Mouse (Mus musculus): ENCODE results near the gene Fam20a.

Gene Fam20a

DNA sequence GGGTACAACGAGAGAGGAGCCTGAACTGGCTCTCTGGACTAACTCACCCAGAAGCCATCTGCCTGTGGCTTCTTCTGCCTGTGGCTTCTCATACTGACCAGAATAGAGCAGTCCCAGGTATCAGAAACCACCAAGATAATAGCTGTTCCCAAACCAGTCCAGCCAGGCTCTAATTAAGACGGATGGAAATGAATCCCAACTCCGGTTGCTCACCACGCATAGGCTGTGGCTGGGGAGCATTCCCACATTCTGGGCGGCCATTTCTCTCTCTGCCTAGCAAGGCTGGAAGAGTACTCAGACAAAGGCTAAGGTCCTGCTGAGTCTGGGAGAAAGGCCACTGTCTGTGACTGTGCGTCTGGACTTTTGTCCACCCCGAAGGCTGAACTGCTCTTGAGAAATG lies 5.1 kb downstream of the Fam20a start:
- DNase-seq (ENCODE audit: low read depth, low spot score), result no peak

DNA sequence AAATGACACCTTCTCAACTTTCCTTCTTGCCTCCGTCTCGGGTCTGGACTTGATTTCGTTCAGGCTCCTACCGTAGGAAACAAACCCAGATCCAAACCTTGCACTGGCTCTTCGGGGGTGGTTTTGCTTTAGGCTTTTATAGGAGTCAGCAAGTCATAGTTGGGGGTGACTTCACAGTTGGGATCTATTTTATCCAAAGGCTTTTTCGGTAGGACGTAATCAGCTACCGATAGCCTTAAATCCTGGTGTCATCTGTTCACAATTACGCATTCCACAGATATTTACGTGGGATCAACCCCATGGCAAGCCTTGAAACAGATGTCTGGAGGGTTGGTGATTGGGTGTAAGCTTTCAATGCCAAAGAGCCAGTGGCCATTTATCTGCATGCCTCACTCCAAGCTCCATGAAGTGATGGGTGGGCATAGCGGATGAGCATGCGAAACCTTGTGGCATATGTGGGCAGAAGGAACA lies 6.7 kb downstream of the Fam20a start:
- no peak for DNase-seq (ENCODE audit: low read depth, low spot score)

DNA sequence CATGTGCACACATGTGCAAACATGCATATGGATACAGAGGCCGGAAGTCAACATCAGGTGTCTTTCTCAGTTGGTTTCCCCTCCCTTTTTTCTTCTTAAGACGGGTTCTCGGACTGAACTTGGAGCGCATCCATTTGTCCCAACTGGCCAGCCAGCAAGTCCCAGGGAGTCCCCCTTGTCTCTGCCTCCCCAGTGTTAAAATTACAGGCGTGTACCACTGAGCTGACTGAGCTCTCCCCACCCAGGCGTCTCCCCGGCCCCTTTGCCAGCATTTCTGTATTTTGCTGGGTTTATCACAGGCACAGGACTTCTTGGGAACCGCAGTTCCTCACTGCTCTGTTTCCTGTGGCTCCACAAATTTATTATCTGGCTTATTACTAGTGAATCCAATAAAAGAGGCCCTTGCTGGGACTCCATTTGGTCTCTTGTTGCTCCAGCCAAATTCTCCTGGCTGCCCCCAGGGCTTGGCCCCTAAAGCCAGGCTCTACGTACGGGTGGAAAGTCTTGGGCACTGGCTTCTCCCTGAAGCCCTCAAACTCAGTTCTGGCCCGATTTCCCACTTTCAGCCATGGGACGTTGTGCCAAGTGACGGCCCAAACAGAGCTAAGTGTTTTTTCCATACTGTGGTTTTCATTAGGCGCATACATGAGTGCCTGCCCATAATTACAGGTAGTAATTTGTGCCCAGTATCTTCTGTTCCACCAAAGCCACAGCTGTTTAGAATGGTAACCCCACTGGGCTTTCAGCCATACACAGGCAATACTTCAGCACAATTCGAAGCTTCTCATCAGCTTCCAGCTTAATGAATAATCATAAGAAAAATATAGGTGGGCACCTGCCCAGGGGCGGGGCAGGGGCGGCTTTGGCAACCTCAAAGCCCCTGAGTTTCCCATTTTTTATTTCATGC lies 7.5 kb downstream of the Fam20a start:
- no peak for DNase-seq (ENCODE audit: low read depth, low spot score)

DNA sequence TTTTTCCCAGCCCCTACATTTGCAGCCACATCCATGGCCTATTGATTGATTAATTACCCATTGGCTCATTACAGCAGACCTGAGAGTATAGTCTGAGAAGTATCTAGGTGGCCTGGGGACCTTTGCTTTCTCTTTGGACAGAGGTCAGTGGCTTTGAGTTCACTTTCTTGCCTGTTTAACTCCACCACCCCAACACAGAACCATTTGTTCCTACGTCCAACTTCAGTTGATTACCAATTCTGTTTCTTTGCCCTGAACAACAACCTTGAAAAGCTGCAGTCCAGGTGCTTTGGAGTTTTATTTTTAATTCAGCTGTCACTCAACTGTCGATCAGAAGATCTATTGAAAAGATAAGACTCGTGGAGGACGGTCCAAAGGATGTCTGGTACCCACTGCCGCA lies 12.6 kb downstream of the Fam20a start:
- DNase-seq (ENCODE audit: low read depth, low spot score), result no peak

DNA sequence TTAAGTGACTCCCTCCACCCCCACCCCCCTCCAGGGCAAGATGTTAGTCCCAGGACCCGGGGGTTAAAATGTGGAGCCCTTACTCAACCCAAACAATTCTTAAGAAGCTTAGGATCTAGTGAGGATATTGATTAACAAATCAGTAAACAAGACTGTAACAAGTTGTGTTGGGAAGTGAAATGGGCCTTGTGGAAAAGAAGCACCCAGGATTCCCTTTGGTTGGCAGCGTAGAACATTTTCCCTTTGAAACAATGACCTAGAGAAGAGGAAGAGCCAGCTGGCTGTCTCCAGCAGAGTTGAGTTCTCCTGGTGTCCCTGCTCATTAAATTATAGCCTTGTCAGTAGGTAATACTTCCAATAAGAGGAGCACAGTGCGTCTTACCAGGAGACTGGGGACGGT lies 13.3 kb downstream of the Fam20a start:
- DNase-seq (ENCODE audit: low read depth, low spot score), result no peak

DNA sequence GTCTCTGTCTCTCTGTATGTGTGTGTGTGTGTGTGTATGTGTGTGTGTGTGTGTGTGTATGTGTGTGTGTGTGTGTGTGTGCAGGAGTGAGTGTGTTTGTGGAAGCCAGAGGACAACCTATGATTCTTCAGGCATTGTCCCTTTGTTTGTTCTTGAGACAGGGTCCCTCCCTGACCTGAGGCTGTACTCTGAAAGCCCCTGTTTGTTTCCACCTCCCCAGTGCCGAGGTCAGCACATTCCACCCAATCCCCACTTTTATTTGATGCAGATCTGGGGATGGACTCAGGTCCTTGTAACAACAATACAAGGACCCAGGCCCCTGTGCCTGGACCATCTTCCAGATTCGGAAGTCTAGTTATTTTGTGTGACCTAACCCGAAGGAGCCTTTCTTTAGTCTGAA lies 14.6 kb downstream of the Fam20a start:
- no peak for DNase-seq (ENCODE audit: low read depth, low spot score)

DNA sequence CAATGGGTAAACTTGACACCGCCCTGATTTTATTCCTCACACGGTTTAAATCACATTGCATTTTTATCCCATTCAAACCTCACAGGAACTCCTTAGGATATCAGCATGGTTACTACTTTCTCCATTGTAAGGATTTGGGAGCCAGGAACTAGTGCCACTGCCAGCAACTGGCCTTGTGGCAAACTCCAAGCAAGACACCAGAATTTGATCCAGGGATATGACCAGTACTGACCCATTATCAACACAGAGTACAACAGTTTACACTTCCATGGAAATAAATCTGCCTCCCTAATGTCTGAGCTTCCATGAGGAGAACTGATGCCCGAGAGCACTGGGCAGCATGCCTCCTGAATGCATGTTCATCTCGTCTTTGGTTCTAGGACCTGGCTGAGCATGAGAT lies 15.5 kb downstream of the Fam20a start:
- DNase-seq (ENCODE audit: low read depth, low spot score), result no peak

DNA sequence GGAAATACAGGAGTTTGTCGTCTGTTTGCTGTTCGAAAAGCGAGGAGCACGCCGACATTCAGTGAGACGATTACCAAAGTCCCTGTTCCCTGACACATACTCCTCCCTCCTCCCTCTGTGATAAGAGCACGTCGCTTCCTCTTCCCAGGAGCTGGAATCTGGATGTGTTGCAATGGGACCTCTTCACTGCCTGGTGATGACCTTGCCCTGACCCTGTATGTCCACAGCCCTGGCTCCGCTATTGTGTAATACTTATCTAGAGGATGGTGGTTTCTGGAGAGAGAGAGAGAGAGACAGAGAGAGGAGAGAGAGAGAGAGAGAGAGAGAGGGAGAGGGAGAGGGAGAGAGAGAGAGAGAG lies 16.0 kb downstream of the Fam20a start:
- DNase-seq (ENCODE audit: low read depth, low spot score), result no peak

DNA sequence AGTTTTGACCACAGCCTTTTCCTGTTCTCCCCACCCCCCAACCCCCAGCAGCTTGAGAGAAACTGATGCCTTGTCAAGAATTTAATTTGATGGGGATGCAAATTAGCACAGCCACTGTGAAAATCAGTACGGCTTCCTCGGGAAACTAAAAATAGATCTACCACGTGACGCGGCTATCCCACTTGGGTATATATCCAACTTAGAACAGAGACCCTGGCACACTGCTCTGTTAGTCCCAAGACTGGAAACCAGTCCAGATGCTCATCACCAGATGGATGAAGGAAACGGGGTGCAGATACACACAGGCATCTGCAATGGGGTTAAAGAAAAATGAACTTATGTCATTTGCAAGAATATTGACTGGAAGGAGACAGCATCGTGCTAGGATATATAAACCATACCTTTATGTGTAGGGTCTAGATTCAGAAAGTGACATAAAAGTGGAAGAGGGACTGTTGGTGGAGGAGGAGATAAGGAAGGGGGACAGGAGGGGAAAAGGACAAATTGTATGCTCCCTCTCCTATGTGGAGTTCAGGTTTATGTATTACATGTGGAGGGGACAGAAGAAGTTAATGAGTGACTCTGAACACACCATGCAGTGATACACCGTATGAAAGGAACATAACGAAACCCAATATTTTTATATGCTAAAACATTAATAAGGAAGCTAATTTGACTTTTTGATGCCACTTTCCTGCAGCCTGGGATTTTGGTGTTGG lies 16.6 kb downstream of the Fam20a start:
- DNase-seq (ENCODE audit: low read depth, low spot score), result no peak

DNA sequence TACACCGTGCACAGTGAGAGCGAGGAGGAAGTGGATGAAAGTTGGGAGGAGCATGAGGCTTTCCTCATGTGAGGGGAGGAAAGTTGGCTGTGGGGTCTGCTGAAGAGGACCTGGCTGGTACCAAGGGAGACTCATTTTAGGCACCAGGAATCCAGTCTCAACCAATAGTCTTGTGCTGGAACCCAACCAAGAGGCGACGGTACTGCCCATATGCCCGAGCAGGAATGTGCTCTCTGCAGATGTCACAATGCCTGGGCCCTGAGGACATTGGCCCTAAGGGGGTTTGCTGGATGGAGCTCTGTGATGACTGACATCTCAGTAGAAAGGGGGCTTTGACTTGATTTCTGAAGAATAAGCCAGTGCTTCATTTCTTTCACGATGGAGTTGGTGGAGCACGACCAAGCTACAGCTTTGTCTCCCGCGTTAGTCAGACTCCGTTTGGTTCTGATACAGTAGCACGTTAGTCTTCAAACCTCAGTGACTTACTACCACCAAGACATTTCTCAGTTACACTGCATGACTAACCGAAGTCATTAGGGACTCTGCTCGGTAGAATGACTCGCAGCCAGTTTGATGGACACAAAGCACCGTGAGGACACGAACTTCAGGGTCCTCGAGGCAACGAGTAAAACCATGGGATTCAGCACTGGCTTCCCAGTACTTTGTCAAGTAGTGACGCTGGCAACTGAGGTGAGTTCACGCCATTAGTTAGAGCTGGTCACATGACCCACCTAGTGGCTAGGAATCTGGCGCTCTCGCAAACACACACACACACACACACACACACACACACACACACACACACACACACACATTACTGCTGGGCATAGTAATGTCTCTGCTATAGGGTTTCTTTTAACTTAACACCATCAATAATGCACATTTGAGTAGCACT lies 17.5 kb downstream of the Fam20a start:
- DNase-seq (ENCODE audit: low read depth, low spot score), result no peak

DNA sequence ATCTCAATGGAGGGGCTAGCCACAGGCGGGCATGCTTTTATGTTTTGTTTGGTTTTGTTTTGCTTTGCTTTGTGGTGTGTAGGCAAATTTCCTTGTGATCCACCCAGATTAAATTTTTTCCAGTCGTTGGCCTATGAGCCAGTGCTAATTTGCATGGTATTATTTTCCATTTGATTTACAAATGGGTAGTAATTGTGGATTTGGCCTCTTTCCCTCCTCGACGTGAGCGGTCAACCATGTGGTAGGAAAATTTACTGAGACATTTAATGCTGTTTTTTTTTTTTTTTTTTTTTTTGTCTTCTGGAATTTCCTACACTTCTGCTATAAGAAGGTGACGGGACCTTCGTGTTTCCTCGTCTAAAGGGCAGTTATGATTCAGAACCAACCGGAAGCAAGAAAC lies 18.2 kb downstream of the Fam20a start:
- DNase-seq (ENCODE audit: low read depth, low spot score), result no peak

DNA sequence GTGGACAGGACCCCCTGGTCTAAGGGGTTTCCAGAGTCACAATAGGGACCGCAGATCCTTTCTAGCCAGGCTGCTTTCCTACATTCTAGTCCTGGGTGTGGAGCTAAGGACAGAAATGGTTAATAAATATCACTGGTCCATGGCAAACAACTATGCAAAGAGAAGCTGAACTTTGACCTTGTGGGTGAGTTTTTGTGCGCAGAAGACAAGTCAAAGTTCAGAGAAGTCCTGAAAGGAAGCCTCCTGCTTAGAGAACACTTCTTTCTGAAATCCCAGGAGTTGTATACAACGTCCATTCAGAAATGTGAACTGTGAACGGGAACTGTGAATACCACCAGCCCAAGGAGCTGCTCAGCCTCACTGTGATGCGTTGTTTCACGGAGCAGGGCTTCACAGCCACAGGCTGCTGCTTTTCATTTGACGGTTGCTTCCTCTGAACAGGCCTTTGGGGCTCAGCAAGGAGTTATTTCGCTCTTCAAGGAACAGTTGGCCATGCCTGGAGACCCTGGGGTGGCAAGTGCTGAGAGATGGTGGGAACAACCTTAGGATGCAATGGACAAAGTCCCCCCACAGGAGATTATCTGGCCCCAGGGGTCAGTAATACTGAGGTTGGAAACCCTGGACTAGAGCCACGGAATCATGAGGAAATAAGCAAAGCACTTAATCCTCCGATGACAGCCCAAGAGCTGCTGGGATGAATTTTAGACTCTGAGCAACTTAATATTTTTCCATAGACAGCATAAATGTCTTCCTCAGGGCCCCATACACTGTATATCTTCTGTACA lies 19.9 kb downstream of the Fam20a start:
- DNase-seq (ENCODE audit: low read depth, low spot score), result no peak

DNA sequence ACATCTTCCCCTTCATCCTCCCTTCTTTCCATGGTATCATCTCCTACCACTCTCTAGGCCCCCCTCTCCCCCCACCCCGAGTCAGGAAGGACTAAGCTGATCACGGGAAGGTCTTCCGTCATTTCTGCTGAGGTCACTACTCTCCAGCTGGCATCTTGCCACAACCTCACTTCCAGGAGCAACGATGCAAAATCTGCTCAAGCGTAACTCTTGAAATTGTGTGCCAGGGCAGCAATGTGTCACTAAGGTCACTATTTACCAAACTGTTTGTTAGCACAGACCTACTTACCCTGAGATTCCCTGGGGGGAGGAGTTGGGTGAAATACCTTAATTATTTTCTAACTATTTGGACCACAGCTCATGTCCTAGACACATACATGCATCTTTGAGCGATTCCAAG lies 21.3 kb downstream of the Fam20a start:
- DNase-seq (ENCODE audit: low read depth, low spot score), result no peak

DNA sequence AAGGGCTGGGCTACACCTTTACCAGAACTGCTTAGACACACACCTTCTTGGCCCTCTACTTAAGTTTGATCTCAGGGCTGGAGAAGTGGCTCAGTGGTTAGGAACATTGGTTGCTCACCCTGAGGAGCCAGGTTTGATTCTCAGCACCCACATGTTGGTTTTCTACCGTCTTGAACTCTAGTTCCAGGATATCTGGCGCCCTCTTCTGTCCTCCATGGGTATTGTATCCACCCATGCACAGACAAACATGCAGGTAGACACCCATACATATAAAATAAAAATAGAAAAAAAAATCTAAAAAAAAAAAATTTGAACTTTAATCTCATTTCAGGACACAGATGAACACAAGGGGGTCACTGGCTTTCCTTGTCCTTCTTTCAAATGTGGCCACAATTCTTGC lies 22.3 kb downstream of the Fam20a start:
- DNase-seq (ENCODE audit: low read depth, low spot score), result peak; percentile 50

DNA sequence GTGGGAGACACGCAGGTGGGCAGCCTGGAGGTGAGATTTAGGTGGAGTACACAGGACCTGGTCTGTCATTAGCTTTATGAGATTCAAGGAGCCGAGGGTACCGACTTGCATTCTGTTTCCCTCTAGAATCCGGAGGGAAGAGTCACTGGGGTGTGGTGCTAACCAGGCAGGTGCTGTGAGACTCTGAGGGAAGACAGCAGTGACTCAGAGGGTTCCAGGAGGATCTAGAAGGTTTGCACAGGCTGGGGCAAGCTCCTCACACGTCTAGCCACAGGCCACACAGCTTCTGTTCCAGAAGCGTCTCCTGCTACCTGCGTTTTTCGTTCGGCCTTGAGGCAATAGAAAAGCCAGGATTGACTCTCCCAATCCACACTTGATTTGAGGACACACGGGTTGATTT lies 23.3 kb downstream of the Fam20a start:
- no peak for DNase-seq (ENCODE audit: low read depth, low spot score)

DNA sequence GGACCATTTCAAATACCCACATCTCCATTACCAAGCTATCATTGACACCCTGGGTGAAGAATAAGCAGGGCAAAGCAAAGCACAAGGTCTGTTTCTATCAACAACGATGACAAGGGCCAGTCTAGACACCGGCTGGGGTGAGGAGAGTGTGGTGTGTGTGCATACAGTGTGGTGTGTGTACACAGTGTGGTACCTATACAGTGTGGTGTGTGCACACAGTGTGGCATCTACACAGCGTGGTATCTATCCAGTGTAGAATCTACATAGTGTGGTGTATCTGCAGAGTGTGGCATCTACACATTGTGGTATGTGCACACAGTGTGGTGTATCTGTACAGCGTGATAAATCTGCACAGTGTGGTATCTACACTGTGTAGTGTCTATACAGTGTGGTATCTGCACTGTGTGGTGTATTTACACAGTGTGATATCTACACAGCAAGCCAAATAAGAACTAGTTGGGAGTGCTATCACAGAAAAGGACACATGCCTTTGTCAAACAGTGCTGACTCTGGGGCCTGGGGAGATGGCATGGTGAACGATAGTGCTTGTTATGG lies 24.9 kb downstream of the Fam20a start:
- DNase-seq (ENCODE audit: low read depth, low spot score), result no peak

DNA sequence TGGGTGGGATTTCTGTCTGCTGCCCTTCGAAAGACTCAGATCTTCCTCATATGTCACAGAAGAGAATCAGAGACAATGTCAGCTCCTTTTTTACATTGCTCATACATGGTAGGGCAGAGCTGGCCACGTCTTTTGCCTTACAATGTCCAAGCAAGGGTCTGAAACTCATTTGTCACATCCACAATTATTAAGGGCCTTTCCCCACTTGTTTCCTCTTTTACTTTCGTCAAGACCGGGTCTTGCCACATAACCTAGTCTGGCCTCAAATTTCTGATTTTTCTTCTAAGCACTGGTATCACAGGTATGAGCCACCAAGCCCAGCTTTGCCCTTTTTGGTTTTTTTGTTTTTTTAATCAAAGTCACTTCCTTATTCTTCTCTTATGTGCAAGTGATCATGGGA lies 25.6 kb downstream of the Fam20a start:
- no peak for DNase-seq (ENCODE audit: low read depth, low spot score)

DNA sequence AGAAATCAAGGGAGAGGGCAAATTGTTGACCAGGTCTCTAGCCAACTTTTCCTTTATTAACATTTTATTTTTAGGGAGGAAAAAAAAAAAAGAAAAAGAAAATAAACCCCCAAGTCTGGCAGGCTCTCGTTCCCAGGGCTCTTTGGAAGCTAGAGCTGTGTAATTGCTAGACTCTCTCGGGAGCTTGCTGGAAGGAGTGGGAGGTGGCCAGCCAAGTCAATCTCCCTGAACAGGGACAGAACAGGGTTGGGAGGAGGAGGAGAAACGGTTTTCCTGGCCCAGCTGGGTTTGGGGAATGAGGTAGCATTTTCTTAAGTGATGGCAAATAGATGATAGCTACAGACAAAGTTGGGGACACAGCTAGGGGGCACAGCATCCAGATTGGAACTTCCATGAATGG lies 29.3 kb downstream of the Fam20a start:
- no peak for DNase-seq (ENCODE audit: low read depth, low spot score)

DNA sequence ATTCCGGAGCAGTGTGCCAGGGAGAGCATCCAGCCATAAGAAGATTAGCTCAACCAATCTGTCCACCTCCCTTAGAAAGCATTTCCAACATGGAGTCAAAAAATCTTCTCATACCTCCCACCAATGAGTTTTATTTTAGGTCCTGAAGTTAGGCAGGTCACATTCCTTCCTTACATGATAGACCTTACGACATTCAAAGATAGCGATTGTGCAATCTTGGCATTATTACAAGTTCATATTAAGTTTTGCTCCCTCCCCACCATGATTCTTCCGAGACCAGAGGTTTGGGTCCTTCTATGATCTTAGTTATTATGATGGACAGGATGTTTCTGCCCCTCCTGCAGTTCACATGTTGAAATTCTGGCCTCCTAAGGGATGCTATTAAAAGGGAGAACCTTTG lies 32.5 kb downstream of the Fam20a start:
- no peak for DNase-seq (ENCODE audit: low read depth, low spot score)

DNA sequence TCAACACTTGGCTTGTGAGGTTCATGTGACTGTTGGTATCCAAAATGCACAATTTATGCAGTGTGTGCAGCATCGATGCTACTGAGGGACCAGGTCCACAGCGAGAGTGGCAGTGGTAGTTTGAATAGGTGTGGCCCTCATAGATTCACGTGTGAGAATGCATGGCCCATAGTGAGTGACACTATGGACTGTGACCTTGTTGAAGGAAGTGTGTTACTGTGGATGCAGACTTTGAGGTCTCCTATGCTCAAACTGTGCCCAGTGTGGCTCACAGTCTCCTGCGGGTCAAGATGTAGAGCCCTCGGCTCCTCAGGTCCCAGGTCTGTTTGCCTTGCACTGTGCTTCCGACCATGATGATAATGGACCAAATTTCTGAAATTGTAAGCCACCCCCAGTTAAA lies 39.9 kb downstream of the Fam20a start:
- no peak for DNase-seq (ENCODE audit: low read depth, low spot score)

DNA sequence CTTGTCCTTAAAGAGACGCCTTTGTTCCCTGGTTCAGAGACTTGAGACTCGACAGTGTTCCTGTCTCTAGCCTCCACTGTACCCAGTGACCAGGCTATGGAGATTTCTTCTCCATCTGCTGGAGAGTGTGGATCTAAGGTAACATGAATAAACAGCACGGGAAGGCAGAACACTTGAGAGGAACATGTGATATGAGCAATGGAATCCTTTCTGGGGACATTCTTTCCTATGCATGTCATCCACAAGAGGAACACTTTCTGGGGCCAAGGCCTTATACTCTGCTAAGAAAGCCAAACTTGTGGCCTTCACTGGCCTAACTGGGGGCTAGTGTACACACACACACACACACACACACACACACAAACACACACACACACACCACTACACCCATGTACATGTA lies 40.5 kb downstream of the Fam20a start:
- no peak for DNase-seq (ENCODE audit: low read depth, low spot score)
